Mouse (Mus musculus): ENCODE data around the gene March4. TPM values are rescaled to one million over a fixed set of nuclear protein-coding genes. Genes with fewer than 3 reads are reported as not detected.

March4 gene
- polyA plus RNA-seq, 1 experiment: not detected

DNA sequence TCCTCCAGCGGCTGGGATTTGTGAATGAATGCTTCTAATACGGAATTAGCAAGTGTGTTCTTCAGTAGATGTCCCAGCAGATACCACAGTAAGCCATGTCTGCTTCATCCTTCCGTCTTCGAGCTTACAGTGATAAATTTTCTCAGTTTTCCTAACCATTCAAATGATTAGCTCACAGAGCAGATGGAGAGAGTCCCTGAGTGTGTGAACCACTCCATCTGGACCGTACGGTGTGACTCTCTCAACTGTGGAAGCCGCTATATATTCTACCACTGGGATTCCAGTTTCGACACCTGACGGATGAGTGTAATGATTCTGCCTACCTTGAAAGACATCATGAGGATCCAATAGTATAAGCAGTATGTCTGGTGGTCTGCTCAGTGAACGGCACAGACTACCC, 44.1 kb downstream of the March4 start:
- H3K27ac ChIP-seq (ENCODE audit: insufficient read depth, low read depth, low read length): no peak overlapping the region
- H3K4me3 ChIP-seq (ENCODE audit: insufficient read depth, low read length): no peak overlapping the region
- TF ChIP-seq POLR2A (IDR thresholded peaks at IDR 0.05; ENCODE audit: borderline replicate concordance, low read depth, low read length) (no peak), CTCF (IDR thresholded peaks at IDR 0.05; ENCODE audit: low read depth, low read length) (no peak)
- H3K4me1 ChIP-seq (ENCODE audit: control insufficient read depth, insufficient read depth, low read length): 0 out of 2 replicates have a peak, but pooled peaks cover 2% of the 10 kb centered on the region

DNA sequence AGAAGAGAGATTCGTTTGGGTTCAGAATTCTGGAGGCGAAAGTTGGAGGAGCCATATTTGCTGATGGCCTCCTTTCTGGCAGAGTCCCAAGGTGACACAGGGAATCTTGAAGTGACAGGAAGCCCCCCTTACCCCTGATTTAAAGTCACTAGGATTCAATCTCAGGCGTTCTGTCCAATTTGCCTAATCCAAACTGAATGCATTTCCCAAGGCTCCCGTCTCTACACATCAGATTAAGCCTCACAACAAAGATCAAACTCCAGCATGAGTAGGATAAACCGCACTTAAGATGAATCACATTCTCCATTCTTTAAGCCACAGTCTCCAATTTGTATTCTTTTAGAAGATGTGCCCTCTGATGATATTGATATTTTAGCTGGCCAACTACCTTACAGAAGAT, 45.4 kb downstream of the March4 start:
- H3K4me3 ChIP-seq (ENCODE audit: insufficient read depth, low read length): no peak overlapping the region
- TF ChIP-seq POLR2A (IDR thresholded peaks at IDR 0.05; ENCODE audit: borderline replicate concordance, low read depth, low read length): no peak
- H3K27ac ChIP-seq (ENCODE audit: insufficient read depth, low read depth, low read length): no peak overlapping the region
- H3K4me1 ChIP-seq (ENCODE audit: control insufficient read depth, insufficient read depth, low read length): no peaks in the 10 kb centered on the region

DNA sequence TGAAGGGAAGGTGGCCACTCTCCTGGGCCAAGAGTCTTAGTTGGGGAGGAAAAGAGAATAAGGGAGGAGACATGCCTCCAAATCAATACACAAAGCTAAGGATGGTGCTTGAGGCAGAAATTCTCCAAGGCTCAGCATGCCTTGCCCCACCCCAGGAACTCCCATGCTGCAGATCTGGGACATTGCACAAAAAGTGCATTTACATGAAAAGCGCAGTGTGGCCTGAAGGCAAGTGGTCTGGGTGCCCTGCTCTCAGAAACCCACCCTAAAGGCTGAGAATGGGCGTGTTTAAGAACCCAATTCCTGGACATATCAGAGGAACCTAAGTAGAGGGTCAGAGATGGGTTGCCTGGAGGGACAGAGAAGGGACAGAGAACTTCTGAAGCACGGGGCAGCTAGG, 45.9 kb downstream of the March4 start:
- Histone ChIP-seq H3K4me3 (ENCODE audit: insufficient read depth, low read length) (no peak overlapping the region), H3K27ac (ENCODE audit: insufficient read depth, low read depth, low read length) (no peak overlapping the region), H3K4me1 (ENCODE audit: control insufficient read depth, insufficient read depth, low read length) (no peaks in the 10 kb centered on the region)
- TF ChIP-seq POLR2A (IDR thresholded peaks at IDR 0.05; ENCODE audit: borderline replicate concordance, low read depth, low read length): no peak
- no peak for TF ChIP-seq CTCF (IDR thresholded peaks at IDR 0.05; ENCODE audit: low read depth, low read length)

DNA sequence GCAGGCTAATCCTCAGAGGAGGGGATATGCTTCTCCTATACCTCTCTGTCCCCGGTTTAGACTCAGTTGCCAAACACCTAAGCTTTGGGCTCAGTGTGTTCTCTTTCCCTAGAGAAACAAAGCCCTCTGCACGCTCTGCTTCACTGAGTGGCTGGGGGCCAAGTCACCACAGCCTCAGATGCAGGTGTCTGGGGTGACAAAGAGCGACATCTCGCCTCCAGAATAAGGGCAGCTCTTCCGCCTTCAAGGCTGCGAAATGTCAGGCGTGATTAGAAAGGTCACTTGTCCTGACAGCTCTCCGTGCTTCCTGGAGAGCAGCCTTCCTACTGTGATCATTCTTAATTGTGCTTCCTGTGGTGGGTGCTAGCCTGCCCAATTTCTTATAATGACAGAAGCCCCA, 46.5 kb downstream of the March4 start:
- Histone ChIP-seq H3K4me3 (ENCODE audit: insufficient read depth, low read length) (no peak overlapping the region), H3K4me1 (ENCODE audit: control insufficient read depth, insufficient read depth, low read length) (no peaks in the 10 kb centered on the region), H3K27ac (ENCODE audit: insufficient read depth, low read depth, low read length) (no peak overlapping the region)
- no peak for TF ChIP-seq CTCF (IDR thresholded peaks at IDR 0.05; ENCODE audit: low read depth, low read length)
- TF ChIP-seq POLR2A (IDR thresholded peaks at IDR 0.05; ENCODE audit: borderline replicate concordance, low read depth, low read length): no peak

- no peak for TF ChIP-seq CTCF (IDR thresholded peaks at IDR 0.05; ENCODE audit: low read depth, low read length)
- TF ChIP-seq POLR2A (IDR thresholded peaks at IDR 0.05; ENCODE audit: borderline replicate concordance, low read depth, low read length): no peak
Observed at GRCm38 (mm10) chr1:72476594-72476993, 60.1 kb downstream of the March4 start.

DNA sequence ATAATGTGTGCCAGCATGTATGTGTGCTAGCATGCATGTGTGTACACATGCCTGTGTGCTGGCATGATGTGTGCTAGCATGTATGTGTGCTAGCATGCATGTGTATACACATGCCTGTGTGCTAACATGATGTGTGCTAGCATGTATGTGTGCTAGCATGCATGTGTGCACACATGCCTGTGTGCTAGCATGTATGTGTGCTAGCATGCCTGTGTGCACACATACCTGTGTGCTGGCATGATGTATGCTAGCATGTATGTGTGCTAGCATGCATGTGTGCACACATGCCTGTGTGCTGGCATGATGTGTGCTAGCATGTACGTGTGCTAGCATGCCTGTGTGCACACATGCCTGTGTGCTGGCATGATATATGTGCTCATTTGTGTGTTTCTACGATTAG, 67.7 kb downstream of the March4 start:
- Histone ChIP-seq H3K4me3 (ENCODE audit: insufficient read depth, low read length) (no peak overlapping the region), H3K27ac (ENCODE audit: insufficient read depth, low read depth, low read length) (no peak overlapping the region), H3K4me1 (ENCODE audit: control insufficient read depth, insufficient read depth, low read length) (0 out of 2 replicates have a peak, but pooled peaks cover 2% of the 10 kb centered on the region)
- TF ChIP-seq CTCF (IDR thresholded peaks at IDR 0.05; ENCODE audit: low read depth, low read length): no peak

More at GRCm38 (mm10) chr1:72476594-72476993, 60.1 kb downstream of the March4 start:
- Histone ChIP-seq H3K4me1 (ENCODE audit: control insufficient read depth, insufficient read depth, low read length) (peaks cover 3% of the 10 kb centered on the region), H3K4me3 (ENCODE audit: insufficient read depth, low read length) (no peak overlapping the region), H3K27ac (ENCODE audit: insufficient read depth, low read depth, low read length) (no peak overlapping the region)

DNA sequence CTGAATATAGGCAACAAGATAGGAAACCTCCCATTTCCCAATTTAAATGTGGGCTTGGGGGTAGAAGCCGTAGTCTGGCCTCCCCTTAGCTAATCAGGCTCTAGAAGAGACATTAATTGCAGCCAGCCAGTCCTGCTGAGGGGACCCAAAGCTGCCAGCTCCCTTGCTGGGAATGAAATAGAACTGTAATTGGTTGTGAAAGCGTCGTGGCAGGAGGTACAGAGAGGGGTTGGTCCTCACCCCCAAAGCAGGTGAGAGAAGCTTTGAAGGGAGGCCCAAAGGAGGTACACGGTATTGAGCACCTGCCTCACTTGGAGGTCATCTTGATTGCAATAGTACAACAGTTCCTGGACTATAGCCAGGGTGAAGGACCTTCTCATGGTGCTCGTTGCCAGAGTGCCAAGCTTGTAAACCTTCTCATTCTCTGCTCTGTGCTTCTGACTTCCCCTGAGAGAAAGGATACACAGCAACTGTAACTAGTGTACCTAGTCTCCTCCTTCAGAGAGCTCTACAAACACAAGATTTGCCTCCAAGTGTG, 68.2 kb downstream of the March4 start:
- H3K4me3 ChIP-seq (ENCODE audit: insufficient read depth, low read length): no peak overlapping the region
- TF ChIP-seq POLR2A (IDR thresholded peaks at IDR 0.05; ENCODE audit: borderline replicate concordance, low read depth, low read length) (no peak), CTCF (IDR thresholded peaks at IDR 0.05; ENCODE audit: low read depth, low read length) (no peak)
- H3K4me1 ChIP-seq (ENCODE audit: control insufficient read depth, insufficient read depth, low read length): 0 out of 2 replicates have a peak, but pooled peaks cover 2% of the 10 kb centered on the region
- no peak overlapping the region for H3K27ac ChIP-seq (ENCODE audit: insufficient read depth, low read depth, low read length)

DNA sequence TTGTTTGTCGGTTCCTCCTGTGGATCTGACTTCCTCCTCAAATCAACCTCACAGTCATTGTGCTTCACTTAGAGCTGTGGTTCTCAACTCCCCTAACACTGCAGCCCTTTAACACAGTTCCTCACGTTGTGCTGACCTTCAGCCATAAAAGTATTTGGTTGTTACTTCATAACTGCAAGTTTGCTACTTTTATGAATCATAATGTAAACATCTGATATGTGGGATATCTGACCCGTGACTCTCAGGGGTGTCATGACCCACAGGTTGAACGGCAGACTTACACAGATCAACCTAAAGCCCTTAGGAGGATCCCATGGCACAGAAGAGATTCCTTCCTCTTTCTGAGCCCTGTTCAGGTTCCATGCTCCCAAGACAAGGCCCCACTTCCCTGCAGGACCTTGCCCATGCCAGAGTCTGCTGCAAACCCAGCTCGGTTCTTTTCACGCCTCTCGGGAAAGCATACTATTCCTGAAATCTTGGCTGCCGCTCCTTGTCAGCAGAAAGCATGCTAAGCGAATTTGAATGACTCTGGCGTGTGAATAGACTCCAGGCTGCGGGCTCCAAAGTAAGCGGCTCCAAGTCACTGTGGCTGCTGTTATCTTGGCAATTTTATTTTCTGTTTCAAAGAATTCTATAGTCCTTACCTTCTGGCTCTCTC, 71.7 kb downstream of the March4 start:
- no peak overlapping the region for H3K4me3 ChIP-seq (ENCODE audit: insufficient read depth, low read length)
- TF ChIP-seq POLR2A (IDR thresholded peaks at IDR 0.05; ENCODE audit: borderline replicate concordance, low read depth, low read length) (no peak), CTCF (IDR thresholded peaks at IDR 0.05; ENCODE audit: low read depth, low read length) (no peak)
- H3K4me1 ChIP-seq (ENCODE audit: control insufficient read depth, insufficient read depth, low read length): 0 out of 2 replicates have a peak, but pooled peaks cover 2% of the 10 kb centered on the region
- no peak overlapping the region for H3K27ac ChIP-seq (ENCODE audit: insufficient read depth, low read depth, low read length)

DNA sequence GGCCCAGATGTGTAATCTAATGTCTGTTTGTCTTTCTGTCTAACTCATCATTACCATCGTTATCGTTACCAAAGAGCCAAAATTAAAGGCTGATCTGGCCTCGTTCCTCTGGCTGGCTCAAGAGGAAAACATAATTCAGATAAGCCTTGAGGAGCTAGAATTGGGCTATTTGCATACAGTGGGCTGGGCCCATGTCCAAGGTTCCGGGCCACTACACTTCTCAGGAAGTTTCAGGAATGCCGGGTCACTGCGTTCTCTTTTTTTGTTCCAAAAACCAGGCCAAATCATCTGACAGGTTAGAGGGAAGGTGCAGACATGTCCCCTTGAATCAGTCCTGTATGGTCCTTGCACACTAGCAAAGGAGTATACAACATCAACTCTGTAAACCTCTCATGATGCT, 74.2 kb downstream of the March4 start:
- Histone ChIP-seq H3K27ac (ENCODE audit: insufficient read depth, low read depth, low read length) (no peak overlapping the region), H3K4me3 (ENCODE audit: insufficient read depth, low read length) (no peak overlapping the region), H3K4me1 (ENCODE audit: control insufficient read depth, insufficient read depth, low read length) (0 out of 2 replicates have a peak, but pooled peaks cover 2% of the 10 kb centered on the region)
- no peak for TF ChIP-seq POLR2A (IDR thresholded peaks at IDR 0.05; ENCODE audit: borderline replicate concordance, low read depth, low read length)
- no peak for TF ChIP-seq CTCF (IDR thresholded peaks at IDR 0.05; ENCODE audit: low read depth, low read length)

- H3K4me3 ChIP-seq (ENCODE audit: insufficient read depth, low read length): no peak overlapping the region
- H3K27ac ChIP-seq (ENCODE audit: insufficient read depth, low read depth, low read length): no peak overlapping the region
- H3K4me1 ChIP-seq (ENCODE audit: control insufficient read depth, insufficient read depth, low read length): no peaks in the 10 kb centered on the region
- TF ChIP-seq POLR2A (IDR thresholded peaks at IDR 0.05; ENCODE audit: borderline replicate concordance, low read depth, low read length) (no peak), CTCF (IDR thresholded peaks at IDR 0.05; ENCODE audit: low read depth, low read length) (no peak)
Observed at GRCm38 (mm10) chr1:72457652-72458051, 79.1 kb downstream of the March4 start.

Measured in bone marrow macrophage, adult 2 months (primary cell).